Mouse (Mus musculus) small intestine, adult 2 months (tissue): ENCODE data around the gene Lhx8. TPM values are rescaled to one million over a fixed set of nuclear protein-coding genes. Genes with fewer than 3 reads are reported as not detected.
A peak's percentile ranks its signal among the peaks of the same experiment; 100 is the strongest.

Source experiments
- H3K27ac ChIP-seq: fragments of 200-500 bp; 2 replicates; pipeline ENCODE4 v1.5.1; 2012; ENCODE audit warnings: low read depth, low read length, control low read depth, inconsistent platforms; ENCODE audit not compliant: insufficient read depth
- H3K27me3 ChIP-seq: fragments of 200-500 bp; 2 replicates; pipeline ENCODE4 v1.6.1; 2012; ENCODE audit warnings: mild to moderate bottlenecking, moderate library complexity, low read length, inconsistent platforms; ENCODE audit not compliant: control insufficient read depth, insufficient read depth
- H3K36me3 ChIP-seq: fragments of 200-500 bp; 2 replicates; pipeline ENCODE4 v1.6.1; 2012; ENCODE audit warnings: mild to moderate bottlenecking, low read length, control low read depth, inconsistent platforms; ENCODE audit not compliant: control insufficient read depth, insufficient read depth
- H3K4me1 ChIP-seq: fragments of 200-500 bp; 2 replicates; pipeline ENCODE4 v1.6.1; 2012; ENCODE audit warnings: low read length, inconsistent platforms, mixed read lengths; ENCODE audit not compliant: control insufficient read depth, insufficient read depth, insufficient read length
- H3K4me3 ChIP-seq: fragments of 200-500 bp; 2 replicates; pipeline ENCODE4 v1.5.1; 2012; ENCODE audit warnings: low read depth, mild to moderate bottlenecking, control low read depth, inconsistent platforms, low read length, moderate library complexity
- CTCF ChIP-seq: fragments of 200-500 bp; IDR thresholded peaks from 2 replicates; pipeline ENCODE4 v1.5.1; 2012; ENCODE audit warnings: low read depth, mild to moderate bottlenecking, control low read depth, inconsistent platforms, low read length, moderate library complexity, mixed read lengths; ENCODE audit not compliant: insufficient replicate concordance, insufficient read length; ENCODE audit errors: extremely low read depth
- POLR2A ChIP-seq: fragments of 200-500 bp; IDR thresholded peaks from 2 replicates; pipeline ENCODE4 v1.6.1; 2012; ENCODE audit warnings: low read depth, mild to moderate bottlenecking, control low read depth, inconsistent platforms, low read length, moderate library complexity
- WGBS: fragments of 180-500 bp; shearing (Covaris S2); methylation state at CpG from one replicate; pipeline ENCODE4 v1.1.7; 2018; 5-methylcytosine and 5-hydroxymethylcytosine counted together
- polyA plus RNA-seq: library from polyadenylated mRNA; depleted of rRNA; stranded (reverse); fragments of >200 nt; gene quantifications from 2 replicates; pipeline ENCODE4 v1.2.3, GENCODE M21; 2012; rRNA removed

Gene Lhx8
- polyA plus RNA-seq = not detected in 2 replicates

DNA sequence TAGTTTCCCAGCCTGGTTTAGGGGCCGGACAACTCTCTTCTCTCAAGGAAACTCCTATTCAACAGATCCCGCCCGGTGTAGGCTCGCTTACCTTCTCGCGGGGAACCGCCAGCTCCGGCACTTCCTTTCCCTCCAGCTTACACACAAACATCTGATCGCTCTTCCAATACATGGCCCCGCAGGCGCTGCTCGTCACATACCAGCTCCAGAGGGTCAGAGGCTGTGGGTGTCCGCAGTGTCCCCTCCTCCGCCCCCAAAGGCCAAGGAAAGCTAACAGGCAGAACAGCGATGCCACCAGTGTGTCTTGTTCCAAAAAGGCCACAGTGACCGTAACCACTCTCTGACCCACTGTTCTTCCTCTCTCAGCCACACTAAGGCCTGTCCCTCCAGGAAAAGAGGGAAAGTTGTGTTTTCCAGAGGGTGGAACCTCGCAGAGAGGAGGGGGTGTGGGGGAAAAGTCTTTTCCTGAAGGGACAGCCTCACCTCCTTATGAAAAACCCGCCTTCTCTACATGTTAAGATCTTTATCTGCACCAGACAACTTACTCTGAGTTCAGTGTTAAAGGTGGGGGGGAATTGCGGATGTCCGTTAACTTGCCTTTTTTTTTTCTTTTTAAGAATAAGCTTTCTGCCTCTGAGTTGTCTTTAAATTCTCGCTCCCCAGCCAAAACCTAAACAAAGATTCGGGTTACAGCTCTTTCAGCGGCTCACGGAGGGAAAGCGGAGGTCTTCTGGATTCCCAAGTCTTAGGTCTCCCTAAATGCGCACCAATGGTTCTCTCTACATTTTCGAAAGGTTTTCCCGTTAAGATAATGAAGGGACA is at the start of gene Lhx8:
TSS of gene Lhx8 (minus strand) at position 479 of the 822 bp plus-strand sequence.
- Histone ChIP-seq H3K36me3 (no peaks in the 10 kb centered on the region), H3K4me3 (0 out of 2 replicates have a peak within 1 kb of the TSS, but pooled peaks have one; percentile 49), H3K4me1 (peaks cover 3% of the 10 kb centered on the region), H3K27ac (no peak within 1 kb of the TSS), H3K27me3 (peaks cover 77% of the 10 kb centered on the region)
- WGBS = 5% methylated on average over 28 of the region's 28 CpGs
- TF ChIP-seq CTCF (no peak), POLR2A (no peak)

DNA sequence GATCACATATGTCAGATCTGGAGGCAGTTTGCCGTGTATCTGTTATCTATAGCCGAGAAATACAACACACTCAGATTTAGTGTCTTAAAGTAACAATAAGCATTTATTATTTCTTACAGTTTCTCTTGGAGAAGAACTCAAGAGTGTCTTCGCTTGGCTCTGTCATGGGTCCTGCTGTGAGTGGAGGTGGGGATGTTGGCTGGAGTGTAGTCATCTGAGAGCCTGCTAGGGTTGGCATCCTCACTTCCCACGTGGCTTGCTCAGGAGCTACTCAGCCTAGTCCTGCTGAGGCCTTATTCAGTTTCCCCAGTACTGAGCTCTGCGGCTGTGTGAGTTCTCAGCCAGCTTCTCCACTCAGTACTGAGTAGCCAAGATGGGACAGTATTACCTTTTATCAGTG is 43.1 kb upstream of the Lhx8 start:
- Histone ChIP-seq H3K36me3 (no peaks in the 10 kb centered on the region), H3K4me1 (no peaks in the 10 kb centered on the region), H3K27me3 (no peaks in the 10 kb centered on the region), H3K4me3 (no peak overlapping the region), H3K27ac (no peak overlapping the region)
- TF ChIP-seq CTCF (no peak), POLR2A (no peak)
- 61% methylated on average over 5 of the region's 5 CpGs for WGBS

DNA sequence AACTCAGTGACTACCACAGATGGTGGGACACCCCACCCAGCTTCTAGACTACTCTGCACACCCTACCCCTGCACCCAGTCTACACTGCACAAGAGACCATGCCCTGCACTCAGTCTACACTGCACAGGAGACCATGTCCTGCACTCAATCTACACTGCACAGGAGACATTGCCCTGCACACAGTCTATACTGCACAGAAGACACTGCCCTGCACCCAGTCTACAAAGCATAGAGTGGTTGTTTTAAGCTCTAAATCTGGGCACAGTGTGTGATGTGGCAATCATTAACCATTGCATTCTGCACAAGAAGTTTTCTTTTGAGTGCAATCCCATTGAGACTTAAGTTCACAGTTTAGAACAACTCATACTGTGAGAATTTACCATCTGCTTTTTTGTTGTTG is 42.2 kb upstream of the Lhx8 start:
- H3K4me1 ChIP-seq = no peaks in the 10 kb centered on the region

DNA sequence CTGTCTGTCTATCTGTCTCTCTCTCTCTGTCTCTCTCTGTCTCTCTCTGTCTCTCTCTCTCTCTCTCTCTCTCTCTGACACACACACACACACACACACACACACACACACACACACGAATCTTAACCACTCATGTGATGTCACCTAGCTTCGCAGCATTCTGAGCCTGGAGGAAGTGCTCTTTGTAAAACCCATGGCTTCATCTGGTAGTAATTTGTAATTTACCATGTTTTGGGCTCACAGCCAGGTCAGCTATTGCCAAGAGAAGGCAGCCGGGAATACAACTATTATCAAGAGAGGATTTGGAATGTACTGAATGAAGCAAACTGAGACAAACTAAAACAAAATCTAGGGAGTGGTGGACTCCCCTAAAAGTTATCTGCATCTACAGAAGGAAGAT is 36.9 kb upstream of the Lhx8 start:
- TF ChIP-seq CTCF = no peak
- TF ChIP-seq POLR2A = no peak
- Histone ChIP-seq H3K27me3 (no peaks in the 10 kb centered on the region), H3K27ac (no peak overlapping the region), H3K36me3 (no peaks in the 10 kb centered on the region), H3K4me3 (no peak overlapping the region), H3K4me1 (no peaks in the 10 kb centered on the region)
- 56% methylated on average over 3 of the region's 3 CpGs for WGBS

More for the DNA sequence above, 42.2 kb upstream of the Lhx8 start:
- H3K4me3 ChIP-seq = no peak overlapping the region
- no peaks in the 10 kb centered on the region for H3K36me3 ChIP-seq
- no peaks in the 10 kb centered on the region for H3K27me3 ChIP-seq
- TF ChIP-seq POLR2A (no peak), CTCF (no peak)
- H3K27ac ChIP-seq = no peak overlapping the region

DNA sequence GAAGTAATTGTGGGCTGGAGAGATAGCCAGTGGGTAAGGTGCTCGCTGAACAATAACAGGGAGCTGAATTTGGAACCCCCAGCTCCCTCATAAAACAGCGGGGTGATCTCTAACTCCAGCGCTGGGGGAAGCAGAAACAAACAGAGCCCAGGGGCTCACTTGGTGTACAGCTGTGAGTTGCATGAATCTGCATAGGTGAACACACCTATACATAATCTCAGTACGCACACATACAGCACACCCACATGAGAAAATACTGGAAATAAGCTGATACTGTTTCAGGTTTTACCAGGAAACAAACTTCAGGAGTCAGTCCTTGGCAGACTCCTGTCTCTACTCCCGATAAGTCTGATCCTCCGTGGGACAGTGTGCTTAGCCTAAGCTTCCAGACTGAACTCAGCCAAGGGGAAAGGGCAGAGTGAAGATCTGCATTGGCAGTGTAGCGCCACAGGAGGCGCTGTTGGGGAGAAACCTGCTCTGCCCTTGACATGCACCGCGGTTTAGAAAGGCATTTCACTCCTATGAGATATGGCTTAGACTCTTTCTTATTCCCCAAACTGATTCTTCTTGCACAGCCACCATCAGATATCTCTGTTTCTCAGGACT is 34.2 kb upstream of the Lhx8 start:
- WGBS = 22% methylated on average over 10 of the region's 10 CpGs
- Histone ChIP-seq H3K27me3 (no peaks in the 10 kb centered on the region), H3K4me3 (no peak overlapping the region), H3K36me3 (no peaks in the 10 kb centered on the region), H3K4me1 (no peaks in the 10 kb centered on the region), H3K27ac (no peak overlapping the region)
- TF ChIP-seq CTCF (no peak), POLR2A (no peak)

DNA sequence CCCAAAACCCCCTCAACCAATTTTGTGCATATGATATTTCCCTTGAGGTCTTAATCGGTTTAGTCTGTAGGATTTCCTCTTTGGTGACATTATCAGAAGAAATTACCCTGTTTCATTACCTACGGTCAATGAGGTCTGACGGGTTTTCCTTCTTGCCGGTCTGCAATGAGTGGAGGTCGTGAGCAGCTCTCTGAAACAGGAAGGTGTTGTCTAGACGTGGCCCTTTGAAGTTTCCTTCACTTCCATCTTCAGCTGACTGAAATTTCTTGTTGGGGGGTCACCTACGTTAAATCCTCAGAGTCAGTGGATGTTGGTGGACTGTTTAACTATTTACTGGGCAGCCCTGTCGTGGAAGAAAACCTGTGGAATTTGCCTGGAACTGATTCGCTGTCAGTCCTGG is 33.0 kb upstream of the Lhx8 start:
- H3K36me3 ChIP-seq = no peaks in the 10 kb centered on the region
- no peaks in the 10 kb centered on the region for H3K4me1 ChIP-seq
- 57% methylated on average over 9 of the region's 9 CpGs for WGBS
- H3K27ac ChIP-seq = no peak overlapping the region
- H3K4me3 ChIP-seq = no peak overlapping the region
- TF ChIP-seq POLR2A (no peak), CTCF (no peak)
- no peaks in the 10 kb centered on the region for H3K27me3 ChIP-seq

DNA sequence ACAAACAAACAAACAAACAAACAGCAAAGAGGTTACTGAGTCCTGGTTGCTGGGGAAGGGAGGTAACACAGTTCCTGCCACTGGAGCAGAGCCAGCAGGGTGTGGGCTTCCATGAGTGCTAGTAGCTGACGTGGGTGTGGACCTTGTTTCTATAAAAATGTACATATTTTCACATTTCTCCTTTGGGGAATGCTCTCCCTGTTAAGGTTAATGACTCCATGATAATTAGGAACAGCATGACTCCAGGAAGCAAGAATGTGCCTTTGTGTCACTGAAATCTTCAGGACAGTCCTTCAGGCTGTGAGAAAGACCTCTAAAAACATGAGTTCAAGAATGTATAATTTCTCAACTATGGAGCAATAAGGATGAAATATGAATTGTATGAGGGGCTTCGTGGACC is 28.8 kb upstream of the Lhx8 start:
- WGBS = 62% methylated on average over 2 of the region's 2 CpGs
- Histone ChIP-seq H3K4me1 (no peaks in the 10 kb centered on the region), H3K27me3 (no peaks in the 10 kb centered on the region), H3K36me3 (no peaks in the 10 kb centered on the region), H3K4me3 (no peak overlapping the region), H3K27ac (no peak overlapping the region)
- TF ChIP-seq POLR2A (no peak), CTCF (no peak)
